Mouse (Mus musculus) stomach, postnatal 0 days (tissue): ENCODE data around the gene BC005624. TPM values are rescaled to one million over a fixed set of nuclear protein-coding genes. Genes with fewer than 3 reads are reported as not detected.
A peak's percentile ranks its signal among the peaks of the same experiment; 100 is the strongest.
"Not testable (repeated sequence)": the region's sequence is repeated elsewhere in the genome, so short reads cannot be mapped to it uniquely, and the experiment has no call there.

Experiments
- ATAC-seq: fragments of 200-750 bp; cut with Nextera tagmentation; 2 replicates; pipeline ENCODE4 v1.8.0; 2017; ENCODE audit not compliant: low FRiP score, low TSS enrichment
- DNase-seq: peaks from one replicate; pipeline ENCODE4 v3.0.0-alpha.2; 2016; ENCODE audit warnings: low spot score
- H3K27ac ChIP-seq: fragments of 300-500 bp; sonication (generic); replicated peaks from 2 replicates; pipeline ENCODE4 v1.5.1; 2014; ENCODE audit warnings: mild to moderate bottlenecking, control low read depth
- H3K27me3 ChIP-seq: fragments of 300-500 bp; sonication (generic); 2 replicates; pipeline ENCODE4 v1.6.1; 2014; ENCODE audit warnings: low read length; ENCODE audit not compliant: control insufficient read depth, insufficient read depth
- H3K36me3 ChIP-seq: fragments of 300-500 bp; sonication (generic); 2 replicates; pipeline ENCODE4 v1.6.1; 2014; ENCODE audit warnings: low read length, mixed read lengths; ENCODE audit not compliant: control insufficient read depth, insufficient read depth
- H3K4me1 ChIP-seq: fragments of 300-500 bp; sonication (generic); replicated peaks from 2 replicates; pipeline ENCODE4 v1.6.1; 2014; ENCODE audit warnings: antibody characterized with exemption; ENCODE audit not compliant: control insufficient read depth, insufficient read depth
- H3K4me2 ChIP-seq: fragments of 300-500 bp; sonication (generic); replicated peaks from 2 replicates; pipeline ENCODE4 v1.6.1; 2014; ENCODE audit warnings: low read depth, mild to moderate bottlenecking, control low read depth, moderate library complexity
- H3K4me3 ChIP-seq: fragments of 300-500 bp; sonication (generic); 2 replicates; pipeline ENCODE4 v1.5.1; 2014; ENCODE audit warnings: low read depth, low read length, control low read depth
- H3K9ac ChIP-seq: fragments of 300-500 bp; sonication (generic); 2 replicates; pipeline ENCODE4 v1.6.1; 2014; ENCODE audit warnings: mild to moderate bottlenecking, low read length, control low read depth, mixed read lengths
- H3K9me3 ChIP-seq: fragments of 300-500 bp; sonication (generic); 2 replicates; pipeline ENCODE4 v1.6.1; 2016; ENCODE audit warnings: low read length; ENCODE audit not compliant: control insufficient read depth
- CTCF ChIP-seq: IDR thresholded peaks from 2 replicates; pipeline ENCODE4 v1.5.1; 2016; ENCODE audit warnings: antibody characterized with exemption, low read depth, mild to moderate bottlenecking, moderate library complexity
- EP300 ChIP-seq: optimal IDR thresholded peaks from 2 replicates; pipeline ENCODE3; 2016; ENCODE audit warnings: antibody characterized with exemption
- WGBS: fragments of 180-500 bp; shearing (Covaris S2); extraction: QIAGEN DNeasy Blood & Tissue Kit; methylation state at CpG from one replicate; pipeline ENCODE4 v1.1.7; 2014; 5-methylcytosine and 5-hydroxymethylcytosine counted together
- polyA plus RNA-seq: library from polyadenylated mRNA; unstranded; fragments of >200 nt; fragmentation: Nextera tagmentation; extraction: Ambion mirVana; gene quantifications from 2 replicates; pipeline ENCODE4 v1.2.1, GENCODE M21; 2015

Gene BC005624
- polyA plus RNA-seq, 1 experiment from 2014 or later, result 29.5 TPM

- peak within 1 kb of the TSS; percentile 86 for H3K9ac ChIP-seq
- DNase-seq (peak; percentile 86), ATAC-seq (peak; percentile 85)
- H3K36me3 ChIP-seq, result peaks cover 10% of the 10 kb centered on the region
- under 1% methylated on average over 60 of the region's 60 CpGs for WGBS
- peaks cover 5% of the 10 kb centered on the region; the same call in 1 of the 2 replicates for H3K4me1 ChIP-seq
- no peaks in the 10 kb centered on the region for H3K9me3 ChIP-seq
- peak within 1 kb of the TSS; percentile 73 for H3K4me3 ChIP-seq
- no peaks in the 10 kb centered on the region for H3K27me3 ChIP-seq
- peak within 1 kb of the TSS; percentile 84 for H3K4me2 ChIP-seq
- H3K27ac ChIP-seq, result peak within 1 kb of the TSS; percentile 85
- TF ChIP-seq CTCF (peak; percentile 52), EP300 (no peak)
Measured at GRCm38 (mm10) chr2:30952824-30953490, 29.0 kb downstream of the BC005624 start, which contains the start of gene Tor1b. Gene Tor1b (plus strand): TSS chr2:30952959.

DNA sequence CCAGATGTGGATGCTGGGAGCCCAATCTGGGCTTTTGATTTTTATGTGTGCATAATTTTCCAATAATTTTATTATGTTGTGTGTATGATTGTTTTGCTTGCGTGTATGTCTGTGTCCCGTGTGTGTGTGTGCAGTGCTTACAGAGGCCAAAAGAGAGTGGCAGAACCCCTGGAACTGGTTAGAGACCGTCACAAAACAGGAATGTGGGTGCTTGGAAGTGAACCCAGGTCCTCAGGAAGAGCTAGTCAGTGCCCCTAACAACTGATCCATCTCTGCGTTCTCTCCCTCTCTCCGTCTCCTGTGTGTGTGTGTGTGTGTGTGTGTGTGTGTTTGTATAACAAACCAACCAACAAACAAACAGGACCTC, 29.6 kb downstream of the BC005624 start:
- H3K4me2 ChIP-seq, result peak overlapping the region; percentile 84
- peak overlapping the region; percentile 73 for H3K4me3 ChIP-seq
- H3K9me3 ChIP-seq, result no peaks in the 10 kb centered on the region
- DNase-seq (no peak), ATAC-seq (no peak; the same call in 1 of the 2 replicates)
- TF ChIP-seq EP300, result no peak
- TF ChIP-seq CTCF, result no peak
- peaks cover 10% of the 10 kb centered on the region for H3K36me3 ChIP-seq
- H3K4me1 ChIP-seq, result peaks cover 5% of the 10 kb centered on the region; the same call in 1 of the 2 replicates
- H3K27me3 ChIP-seq, result no peaks in the 10 kb centered on the region
- H3K9ac ChIP-seq, result 0 out of 2 replicates have a peak overlapping the region, but pooled peaks have one; percentile 8
- peak overlapping the region; percentile 85 for H3K27ac ChIP-seq
- WGBS, result 24% methylated on average over 5 of the region's 5 CpGs

DNA sequence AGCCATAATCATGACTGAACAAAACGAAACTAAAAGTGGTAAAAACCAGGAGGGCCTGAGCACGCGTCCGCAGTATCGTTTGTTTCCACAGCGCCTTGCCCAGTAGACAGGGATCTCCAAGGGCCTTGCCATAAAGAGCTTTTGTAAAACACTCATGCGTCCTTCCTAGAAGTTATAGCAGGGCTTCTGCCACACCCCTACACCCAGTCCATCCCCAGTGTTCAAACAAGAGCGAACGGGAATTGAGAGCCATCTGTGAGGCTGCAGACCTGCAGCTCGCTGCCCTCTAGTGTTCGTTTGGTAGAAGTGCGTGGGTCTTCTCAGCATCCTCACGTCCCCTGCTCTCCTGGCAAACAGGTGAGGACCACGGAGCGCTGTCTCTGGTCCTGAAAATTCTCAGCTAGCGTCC, 39.4 kb downstream of the BC005624 start:
- peak overlapping the region; percentile 28 for H3K4me3 ChIP-seq
- peak; percentile 78 for DNase-seq
- no peaks in the 10 kb centered on the region for H3K9me3 ChIP-seq
- peak; percentile 76 for ATAC-seq
- H3K4me2 ChIP-seq, result peak overlapping the region; percentile 41
- peak; percentile 93 for TF ChIP-seq CTCF
- TF ChIP-seq EP300, result no peak
- H3K36me3 ChIP-seq, result no peaks in the 10 kb centered on the region
- WGBS, result 23% methylated on average over 16 of the region's 16 CpGs
- H3K4me1 ChIP-seq, result no peaks in the 10 kb centered on the region
- H3K9ac ChIP-seq, result no peak overlapping the region
- 0 out of 2 replicates have a peak overlapping the region, but pooled peaks have one; percentile 69 for H3K27ac ChIP-seq
- no peaks in the 10 kb centered on the region for H3K27me3 ChIP-seq

DNA sequence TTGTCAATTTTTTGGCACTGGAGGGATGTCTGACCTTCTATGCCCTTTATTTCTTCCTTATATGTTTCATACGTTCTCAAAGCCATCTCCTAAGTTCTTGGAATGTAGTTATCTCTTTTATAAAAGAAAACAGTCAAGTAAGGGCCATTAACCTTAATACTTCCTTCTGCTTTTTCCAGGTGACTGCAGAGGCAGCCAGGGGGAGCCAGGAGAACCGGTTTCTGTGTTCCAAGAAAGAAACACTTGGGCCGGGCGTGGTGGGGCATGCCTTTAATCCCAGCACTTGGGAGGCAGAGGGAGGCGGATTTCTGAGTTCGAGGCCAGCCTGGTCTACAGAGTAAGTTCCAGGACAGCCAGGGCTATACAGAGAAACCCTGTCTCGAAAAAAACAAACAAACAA, 39.9 kb downstream of the BC005624 start:
- not testable (repeated sequence) for H3K9ac ChIP-seq, H3K4me2 ChIP-seq, H3K4me1 ChIP-seq, H3K27me3 ChIP-seq, H3K36me3 ChIP-seq, H3K4me3 ChIP-seq, H3K9me3 ChIP-seq
- H3K27ac ChIP-seq, result peak overlapping the region; percentile 65; the same call in 1 of the 2 replicates
- DNase-seq, result peak; percentile 74
- TF ChIP-seq CTCF, result peak; percentile 51
- peak; percentile 38 for ATAC-seq
- WGBS, result 35% methylated on average over 7 of the region's 7 CpGs

- Histone ChIP-seq H3K4me3 (no peak overlapping the region), H3K4me2 (no peak overlapping the region), H3K27ac (peak overlapping the region; percentile 65; the same call in 1 of the 2 replicates), H3K4me1 (no peaks in the 10 kb centered on the region), H3K36me3 (no peaks in the 10 kb centered on the region), H3K9me3 (no peaks in the 10 kb centered on the region), H3K27me3 (no peaks in the 10 kb centered on the region), H3K9ac (no peak overlapping the region)
- no peak for TF ChIP-seq CTCF
- no peak for TF ChIP-seq EP300
- DNase-seq (no peak), ATAC-seq (no peak)
- WGBS, result 70% methylated on average over 5 of the region's 5 CpGs
Measured at GRCm38 (mm10) chr2:30941586-30941985, 40.4 kb downstream of the BC005624 start.

DNA sequence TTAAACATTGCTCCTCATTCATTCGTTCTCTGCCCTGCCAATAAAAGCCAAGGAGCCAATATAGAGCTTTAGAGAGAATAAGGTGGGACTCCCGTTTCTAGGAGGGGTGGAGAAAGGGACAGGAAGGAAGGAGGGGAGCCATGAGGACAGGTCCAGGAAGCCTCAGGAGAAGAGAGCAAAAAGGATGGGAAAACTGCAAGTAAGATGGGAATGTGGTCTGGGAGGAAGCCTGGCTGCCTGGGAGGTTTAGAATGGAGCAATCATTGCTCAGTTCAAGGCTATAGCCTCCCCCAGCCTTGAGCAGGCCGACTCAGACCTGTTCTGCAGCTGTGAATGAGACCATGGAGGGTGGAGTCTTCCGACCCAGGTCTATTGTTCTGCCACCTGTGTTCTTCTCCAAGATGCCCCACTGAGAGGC, 43.4 kb downstream of the BC005624 start:
- H3K4me1 ChIP-seq, result no peaks in the 10 kb centered on the region
- H3K36me3 ChIP-seq, result no peaks in the 10 kb centered on the region
- no peak overlapping the region for H3K4me2 ChIP-seq
- H3K4me3 ChIP-seq, result no peak overlapping the region
- no peak for DNase-seq
- no peaks in the 10 kb centered on the region for H3K9me3 ChIP-seq
- H3K27me3 ChIP-seq, result no peaks in the 10 kb centered on the region
- WGBS, result 39% methylated on average over 4 of the region's 4 CpGs
- H3K9ac ChIP-seq, result no peak overlapping the region
- H3K27ac ChIP-seq, result 0 out of 2 replicates have a peak overlapping the region, but pooled peaks have one; percentile 8
- TF ChIP-seq EP300, result no peak
- no peak for ATAC-seq
